Mouse (Mus musculus): Measurements from ENCODE around the gene Mbnl2.

The Mbnl2 gene

DNA sequence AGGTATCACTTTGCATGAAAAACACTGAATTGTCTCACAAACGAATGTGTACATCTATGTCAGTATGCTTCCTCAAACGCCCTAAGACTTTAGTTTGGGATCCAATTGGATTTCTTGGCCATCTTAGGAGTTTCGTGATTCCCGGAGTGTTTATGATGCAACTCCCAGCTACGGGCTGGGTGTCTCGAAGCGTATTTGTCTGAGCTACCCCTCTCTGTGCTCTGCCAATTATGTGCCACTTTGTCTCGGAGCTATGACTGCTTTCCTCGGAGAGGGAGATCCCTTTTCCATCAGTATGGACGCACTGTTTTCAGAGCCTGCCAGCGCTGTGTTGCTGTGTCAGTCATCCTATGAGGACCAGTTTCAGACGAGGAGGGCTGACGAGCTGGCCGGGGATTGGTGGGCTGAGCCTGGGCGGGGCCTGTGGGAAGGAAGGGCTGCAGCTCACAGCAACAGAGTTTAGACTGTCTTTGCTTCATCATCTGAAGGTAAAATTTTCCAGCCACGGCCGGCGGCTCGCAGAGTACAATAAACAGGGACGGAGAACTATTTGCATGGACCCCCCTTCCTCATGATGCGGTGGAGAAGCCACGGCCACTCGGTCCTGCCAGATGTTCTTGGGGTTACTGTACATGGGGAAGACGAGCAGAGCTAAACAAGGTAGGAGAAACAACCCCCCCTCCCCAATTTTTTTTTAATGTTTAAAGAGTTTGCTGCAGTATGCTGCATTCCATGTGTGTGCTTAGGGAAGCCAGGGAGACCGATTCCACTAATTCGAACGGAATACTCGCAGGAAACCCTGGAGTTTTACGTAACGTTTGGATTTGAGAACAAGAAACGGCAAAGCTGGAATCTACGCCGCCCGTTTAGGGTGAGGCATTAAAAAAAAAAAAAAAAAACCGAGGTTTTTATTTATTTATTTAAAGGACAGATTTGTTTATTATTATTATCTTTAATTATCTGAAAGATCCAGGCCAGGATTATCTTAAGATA, at the start of gene Mbnl2:
Gene Mbnl2, plus strand, starts transcription at position 424 of the 993 bp plus-strand sequence.
- DNase-seq (ENCODE audit: low spot score), result peak; percentile 89

DNA sequence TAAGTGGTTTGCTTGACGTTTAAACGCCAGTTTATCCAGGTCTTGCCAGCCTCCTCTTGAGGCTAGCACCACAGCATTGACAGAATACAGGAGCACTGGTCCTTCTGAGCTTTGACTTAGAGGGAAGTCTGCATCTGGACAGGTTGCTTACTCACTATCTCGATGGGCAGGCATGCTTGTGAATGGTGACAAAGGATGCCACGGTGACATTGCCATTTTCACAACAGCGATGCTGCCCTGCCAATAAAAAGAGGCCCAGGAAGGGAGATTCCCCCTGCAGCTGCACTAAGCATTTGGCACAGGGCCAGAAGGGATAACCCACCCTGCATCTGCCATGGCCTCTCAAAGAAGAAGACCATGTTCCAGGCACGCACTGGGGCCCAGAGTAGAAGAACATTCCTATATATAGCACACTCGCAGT, 43.4 kb upstream of the Mbnl2 start:
- DNase-seq (ENCODE audit: low spot score), result no peak

DNA sequence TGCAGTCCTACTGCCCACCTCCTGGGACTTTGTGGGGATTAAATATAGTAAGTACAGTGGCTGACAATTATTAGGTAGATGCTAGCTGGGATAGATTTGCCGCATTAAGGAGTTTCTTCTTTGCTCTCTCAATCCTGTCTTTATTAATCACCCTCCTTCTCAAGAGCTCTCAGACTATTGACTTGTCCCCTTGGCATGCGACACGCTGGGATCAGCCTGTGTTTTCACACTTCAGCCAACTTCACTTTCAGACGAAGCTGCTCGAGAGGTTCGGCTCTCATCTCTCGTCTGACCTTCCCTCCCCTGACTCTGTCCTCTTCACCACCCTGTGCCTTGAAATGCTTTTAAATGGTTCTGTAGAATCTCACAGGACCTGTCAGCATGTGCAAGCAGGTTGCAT, 39.9 kb upstream of the Mbnl2 start:
- no peak for DNase-seq (ENCODE audit: low spot score)

DNA sequence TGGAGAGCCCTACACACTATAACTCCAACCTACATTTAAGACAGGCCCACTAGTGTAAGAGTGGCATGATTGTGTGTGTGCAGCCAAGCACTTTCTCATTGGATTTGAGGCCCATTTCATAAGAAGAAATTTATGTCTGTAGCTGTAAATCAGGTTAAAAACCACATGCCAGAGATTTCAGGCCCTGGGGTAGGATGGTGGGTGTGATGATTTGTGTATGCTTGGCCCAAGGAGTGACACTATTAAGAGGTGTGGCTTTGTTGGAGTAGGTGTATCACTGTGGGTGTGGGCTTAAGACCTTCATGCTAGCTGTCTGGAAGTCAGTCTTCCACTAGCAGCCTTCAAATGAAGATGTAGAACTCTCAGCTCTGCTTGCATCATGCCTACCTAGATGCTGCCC, 37.0 kb upstream of the Mbnl2 start:
- no peak for DNase-seq (ENCODE audit: low spot score)

DNA sequence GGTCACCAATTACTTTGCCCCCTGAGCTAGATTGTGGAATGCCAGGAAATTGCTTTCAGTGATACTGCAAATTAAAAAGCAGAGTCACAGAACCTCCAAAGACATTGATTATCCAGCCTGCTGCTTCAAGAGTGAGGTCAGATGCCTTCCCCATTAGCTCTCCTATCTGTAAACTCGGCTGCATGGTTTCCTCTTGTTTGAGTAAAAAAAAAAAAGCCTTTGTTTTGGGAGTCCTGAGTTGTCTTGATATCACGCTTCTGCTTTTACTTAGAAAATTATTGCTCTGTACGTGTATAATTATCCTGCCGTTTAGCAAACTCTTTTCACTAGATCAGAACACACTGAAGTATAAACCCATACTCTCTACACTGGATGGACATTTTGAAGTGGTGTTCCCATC, 35.3 kb upstream of the Mbnl2 start:
- DNase-seq (ENCODE audit: low spot score), result no peak

DNA sequence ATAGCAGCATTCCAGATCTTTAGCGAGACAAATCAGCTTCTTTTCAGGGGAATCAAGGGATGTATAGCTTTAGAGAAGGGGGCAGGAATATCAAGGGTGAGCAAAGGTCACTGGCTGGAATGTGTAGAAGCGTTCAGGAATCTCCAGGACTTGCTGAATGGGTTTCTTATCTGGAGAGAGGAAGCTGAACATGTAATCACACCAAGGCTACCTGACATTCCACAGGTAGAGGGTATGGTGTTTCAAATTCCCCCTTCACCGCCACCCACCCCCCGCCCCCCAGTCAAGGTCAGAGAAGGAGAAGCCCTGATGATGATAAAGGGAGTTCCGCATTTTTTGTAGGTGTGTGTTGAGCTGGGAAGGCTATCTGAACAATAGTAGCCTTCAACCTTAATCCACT, 32.8 kb upstream of the Mbnl2 start:
- DNase-seq (ENCODE audit: low spot score), result no peak

DNA sequence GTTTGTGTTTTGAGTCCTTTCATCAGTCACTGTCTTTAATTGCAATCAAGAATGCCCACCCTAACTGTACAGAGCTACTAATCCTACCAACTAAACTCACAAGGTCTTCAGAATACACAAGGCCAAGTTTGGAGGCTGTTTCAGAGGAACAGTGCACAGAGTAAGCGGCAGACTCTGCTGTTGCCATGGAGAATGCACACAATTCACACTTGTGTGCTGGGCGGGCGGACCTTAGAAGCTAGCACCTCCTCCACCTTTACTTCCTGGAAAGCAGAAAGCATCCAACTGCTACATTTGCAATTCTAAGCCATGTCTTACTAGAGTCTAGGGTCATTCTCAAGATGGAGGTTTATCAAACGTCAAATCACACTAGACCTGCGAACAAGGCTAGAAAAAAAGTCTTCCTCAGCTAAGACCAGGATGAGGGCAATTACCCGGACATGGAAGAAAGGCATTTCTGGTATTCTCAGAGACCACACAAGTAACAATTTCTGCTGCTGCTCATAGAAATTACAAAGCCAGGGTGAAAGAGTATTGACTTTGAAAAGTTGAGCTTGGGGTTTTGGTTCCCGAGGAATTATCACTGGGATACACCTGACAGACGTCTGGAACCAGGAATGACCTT, 30.3 kb upstream of the Mbnl2 start:
- DNase-seq (ENCODE audit: low spot score), result no peak

DNA sequence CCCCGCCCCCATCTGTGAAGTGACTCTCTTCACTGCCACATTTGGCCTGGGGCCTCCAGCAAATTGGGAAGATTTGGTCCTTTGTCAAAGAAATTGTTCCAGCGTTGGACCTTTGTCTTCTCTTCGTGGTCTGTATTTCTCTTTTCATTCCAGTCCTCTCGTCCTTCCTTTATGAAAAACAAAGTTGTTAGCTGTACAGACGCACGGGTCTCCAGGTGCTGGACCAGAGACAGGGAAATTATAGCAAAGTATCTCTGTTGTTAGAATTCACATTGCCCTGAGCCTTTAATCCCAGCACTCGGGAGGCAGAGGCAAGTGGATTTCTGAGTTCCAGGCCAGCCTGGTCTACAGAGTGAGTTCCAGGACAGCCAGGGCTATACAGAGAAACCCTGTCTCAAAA, 22.1 kb upstream of the Mbnl2 start:
- DNase-seq (ENCODE audit: low spot score), result no peak

DNA sequence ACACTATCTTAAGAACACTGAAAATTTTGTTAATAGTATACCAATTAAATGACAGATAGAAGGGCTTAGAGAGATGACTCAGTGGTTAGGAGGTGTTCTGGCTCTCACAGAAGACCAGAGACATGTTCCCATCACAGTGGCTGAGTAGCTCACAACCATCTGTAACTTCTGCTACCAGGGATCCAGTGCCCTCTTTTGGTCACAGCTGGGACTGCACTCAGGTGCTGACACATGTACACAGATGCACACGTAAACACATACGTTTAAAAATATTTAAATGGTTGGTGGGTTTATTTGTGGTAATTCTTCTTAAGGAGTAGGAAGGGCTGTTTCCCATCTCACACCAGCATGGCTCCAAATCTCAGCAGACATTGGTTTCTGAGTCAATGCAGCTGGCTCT, 19.3 kb upstream of the Mbnl2 start:
- DNase-seq (ENCODE audit: low spot score), result no peak

DNA sequence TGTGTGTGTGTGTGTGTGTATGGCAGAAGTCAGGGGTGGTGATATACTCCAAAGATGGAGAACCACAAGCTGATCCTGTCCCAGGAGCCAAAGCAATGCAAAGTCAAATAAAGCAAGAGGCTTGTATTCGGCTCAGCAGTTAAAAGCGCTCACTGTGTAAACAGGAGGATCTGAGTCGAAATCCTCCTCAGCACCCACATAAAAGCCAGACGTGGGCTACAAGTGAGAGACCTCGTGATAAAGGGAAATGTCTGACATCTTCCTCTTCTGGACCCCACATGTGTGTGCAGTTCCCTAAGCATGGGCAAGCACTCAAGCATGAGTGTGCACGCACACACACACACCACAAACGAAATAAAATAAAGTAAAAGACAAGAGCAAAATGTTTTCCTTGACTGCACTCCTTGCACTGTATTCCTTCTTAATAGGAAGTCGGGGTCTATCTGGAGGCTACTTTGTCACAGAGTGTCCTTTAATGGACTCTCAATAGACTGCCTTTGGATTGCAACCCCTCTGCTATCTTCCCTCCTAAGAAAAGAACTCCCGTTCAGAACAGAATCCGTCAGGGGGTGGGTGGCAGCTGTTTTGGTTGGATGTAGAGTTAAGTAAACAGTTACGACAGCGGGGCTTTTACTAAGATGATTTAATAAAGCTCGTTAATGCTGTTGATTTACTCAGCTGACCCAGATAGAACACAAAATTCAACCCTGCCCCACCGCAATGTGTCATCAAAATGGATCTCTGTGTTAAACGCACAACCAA, 18.7 kb upstream of the Mbnl2 start:
- DNase-seq (ENCODE audit: low spot score), result no peak

DNA sequence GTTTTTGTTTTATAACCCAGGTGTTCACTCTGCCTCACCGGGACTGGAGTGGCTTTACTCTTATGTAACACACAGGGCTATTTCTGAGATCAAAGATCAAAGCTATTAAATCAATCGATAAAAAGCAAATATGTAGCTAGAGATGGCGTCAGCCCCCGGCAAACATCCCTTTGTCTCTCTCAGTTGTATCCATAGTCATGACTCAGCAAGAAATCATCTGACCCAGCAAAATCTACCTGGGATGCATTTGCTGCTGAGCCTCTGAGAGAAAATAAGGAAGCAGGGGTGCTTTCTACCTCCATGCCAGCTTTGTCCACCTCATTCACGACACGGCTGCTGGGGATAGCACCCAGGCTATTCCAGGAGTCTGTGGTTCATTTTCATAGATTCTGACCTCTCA, 18.0 kb upstream of the Mbnl2 start:
- DNase-seq (ENCODE audit: low spot score), result no peak

DNA sequence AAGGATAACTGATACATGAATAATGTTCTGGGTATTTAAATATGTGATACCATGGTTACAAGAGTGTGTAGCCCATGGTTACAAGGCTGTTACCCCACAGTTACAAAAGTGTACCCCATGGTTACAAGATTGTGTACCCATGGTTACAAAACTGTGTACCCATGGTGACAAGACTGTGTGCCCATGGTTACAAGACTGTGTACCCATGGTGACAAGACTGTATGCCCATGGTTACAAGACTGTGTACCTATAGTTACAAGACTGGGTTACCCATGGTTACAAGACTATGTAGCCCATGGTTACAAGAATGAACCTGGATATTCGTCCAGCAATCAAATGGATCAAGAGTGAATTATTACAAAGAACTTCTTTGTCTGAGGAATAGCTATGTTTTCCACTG, 16.0 kb upstream of the Mbnl2 start:
- no peak for DNase-seq (ENCODE audit: low spot score)

DNA sequence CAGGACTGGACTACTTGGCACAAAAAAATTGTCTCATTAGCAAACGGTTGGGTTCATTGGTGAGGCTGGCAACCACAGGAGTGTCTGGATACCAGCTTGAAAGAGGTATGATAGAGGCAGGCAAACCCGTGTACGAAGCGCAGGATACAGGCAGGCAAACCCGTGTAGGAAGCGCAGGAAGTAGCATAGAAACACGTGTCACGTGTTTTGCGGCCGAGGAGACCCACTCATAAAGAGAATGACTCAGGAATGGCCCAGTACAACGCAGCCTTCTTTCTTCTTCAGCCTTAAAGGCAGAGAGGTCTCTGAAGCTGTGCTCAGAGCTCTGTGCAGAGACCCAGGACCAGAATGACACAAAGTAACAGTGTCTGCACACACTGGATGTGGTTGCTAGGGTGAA, 13.9 kb upstream of the Mbnl2 start:
- DNase-seq (ENCODE audit: low spot score), result no peak

DNA sequence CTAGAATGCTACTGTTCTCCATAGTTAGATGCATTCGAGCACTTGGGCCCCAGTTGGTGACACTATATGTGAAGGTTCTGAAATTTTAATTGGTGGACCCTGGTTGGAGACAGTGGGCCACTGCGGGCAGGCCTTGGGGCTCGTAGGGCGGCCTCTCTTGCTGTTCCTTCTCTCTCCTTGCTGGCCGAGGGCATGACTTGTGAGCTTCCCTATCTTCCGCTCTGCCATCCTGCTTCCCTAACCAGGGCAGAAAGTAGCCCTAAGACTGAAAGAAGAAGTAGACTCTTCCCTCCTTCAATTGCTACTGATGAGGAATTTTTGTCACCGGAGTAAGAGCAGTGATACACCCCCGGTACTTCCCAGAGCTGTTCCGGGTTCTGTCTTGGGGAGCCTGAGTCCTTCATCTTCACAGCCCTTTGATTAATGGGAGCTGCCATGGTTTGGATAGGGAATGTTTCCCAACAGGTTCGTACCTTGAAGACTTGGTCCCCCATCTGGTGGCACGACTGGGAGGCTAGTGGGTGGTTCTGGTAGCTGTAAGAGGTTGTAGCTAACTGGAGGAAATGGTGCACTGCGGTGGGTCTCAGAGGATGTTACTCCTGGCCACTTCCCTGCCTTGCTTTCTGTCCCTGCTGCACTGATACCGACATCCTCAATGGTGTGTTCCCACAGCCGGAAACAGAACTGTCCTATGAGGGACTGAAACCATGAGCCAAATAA, 12.6 kb upstream of the Mbnl2 start:
- DNase-seq (ENCODE audit: low spot score), result no peak

DNA sequence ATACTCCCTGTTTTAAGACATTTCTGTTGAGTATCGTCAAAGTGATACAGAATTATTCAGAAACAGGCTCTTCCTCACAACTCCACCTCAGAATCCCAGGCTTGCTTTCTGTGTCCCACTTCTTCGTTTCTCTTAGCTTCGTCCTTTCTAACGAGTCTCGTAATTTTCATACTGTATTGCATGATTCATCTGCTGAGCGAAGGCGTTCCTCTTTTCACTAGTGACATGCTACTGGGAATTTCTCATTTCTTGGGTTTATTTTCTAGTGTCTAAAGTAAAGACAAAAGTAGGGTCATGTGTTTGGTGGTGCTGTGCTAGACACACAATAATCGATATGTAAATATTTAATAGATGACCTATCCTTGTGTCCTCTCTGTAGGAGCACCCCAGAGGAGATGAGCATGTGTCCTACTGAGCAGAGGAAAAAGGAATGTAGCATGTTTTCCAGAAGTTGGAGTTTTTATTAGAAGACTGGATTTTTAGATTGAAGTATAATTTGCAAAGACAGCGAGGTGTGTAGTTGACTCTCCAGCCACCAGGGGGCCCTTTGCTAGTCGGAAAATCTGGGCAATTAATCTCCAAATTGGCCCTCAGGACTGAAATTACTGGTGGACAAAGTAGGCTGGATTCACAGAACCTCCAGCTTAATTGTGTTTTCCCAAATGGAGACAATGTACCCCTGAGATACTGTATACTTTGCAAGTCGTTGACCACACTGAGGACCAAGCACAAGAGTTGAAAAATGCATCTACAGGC, 11.9 kb upstream of the Mbnl2 start:
- no peak for DNase-seq (ENCODE audit: low spot score)

DNA sequence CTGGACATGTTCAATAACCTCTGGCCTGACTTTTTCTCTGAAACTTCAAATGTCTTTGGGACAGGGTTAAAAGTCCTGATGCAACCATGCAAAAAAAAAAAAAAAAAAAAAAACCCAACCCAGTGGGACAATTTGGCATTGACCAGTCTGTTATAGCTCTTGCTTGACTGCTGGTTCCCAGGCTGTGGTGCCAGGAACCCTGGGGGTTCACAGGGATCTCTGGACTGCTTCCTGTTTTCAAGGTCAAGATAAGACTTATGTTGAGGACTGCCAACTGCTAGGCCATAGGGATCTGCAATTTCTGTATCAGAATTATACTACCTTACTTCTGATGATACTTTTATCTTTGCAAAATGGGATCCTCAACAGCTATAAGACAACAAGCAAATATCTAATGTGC, 9.6 kb upstream of the Mbnl2 start:
- no peak for DNase-seq (ENCODE audit: low spot score)

DNA sequence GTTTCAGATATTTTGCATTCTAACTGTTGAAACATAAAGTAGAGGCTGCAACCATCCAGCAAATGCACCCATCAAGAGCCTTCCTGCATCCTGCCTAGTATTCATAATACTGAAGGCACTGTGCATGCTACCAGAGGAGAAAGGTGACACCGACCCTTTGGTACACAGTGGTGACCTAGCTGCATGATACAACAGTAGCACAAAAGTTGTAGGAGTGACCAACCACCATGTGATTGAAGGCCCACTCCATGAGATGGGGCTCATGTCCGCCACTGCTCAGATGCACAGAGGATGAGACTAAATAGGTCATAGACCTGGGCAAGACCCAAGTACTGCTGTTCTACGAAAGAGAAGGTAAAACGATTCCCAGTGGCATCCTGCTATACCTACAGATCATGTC, 8.3 kb upstream of the Mbnl2 start:
- no peak for DNase-seq (ENCODE audit: low spot score)

DNA sequence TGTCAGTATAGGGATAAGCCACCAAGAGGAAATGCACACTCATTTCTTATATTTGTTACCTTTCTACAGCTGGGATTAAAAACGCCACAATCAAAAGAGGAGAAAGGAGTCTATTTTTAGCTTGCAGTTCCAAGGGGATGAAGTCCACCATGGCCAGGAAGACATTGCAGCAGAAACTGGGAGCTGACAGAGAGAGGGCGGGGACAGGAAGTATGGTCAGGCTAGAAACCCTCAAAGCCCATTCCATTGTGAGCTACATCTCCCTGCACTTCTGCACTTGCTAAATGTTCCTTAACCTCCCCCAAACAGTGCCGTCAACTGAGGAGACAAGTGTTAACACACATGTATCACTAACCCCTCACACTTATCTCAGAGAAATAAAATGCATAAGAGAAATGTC, 5.4 kb upstream of the Mbnl2 start:
- DNase-seq (ENCODE audit: low spot score), result no peak

DNA sequence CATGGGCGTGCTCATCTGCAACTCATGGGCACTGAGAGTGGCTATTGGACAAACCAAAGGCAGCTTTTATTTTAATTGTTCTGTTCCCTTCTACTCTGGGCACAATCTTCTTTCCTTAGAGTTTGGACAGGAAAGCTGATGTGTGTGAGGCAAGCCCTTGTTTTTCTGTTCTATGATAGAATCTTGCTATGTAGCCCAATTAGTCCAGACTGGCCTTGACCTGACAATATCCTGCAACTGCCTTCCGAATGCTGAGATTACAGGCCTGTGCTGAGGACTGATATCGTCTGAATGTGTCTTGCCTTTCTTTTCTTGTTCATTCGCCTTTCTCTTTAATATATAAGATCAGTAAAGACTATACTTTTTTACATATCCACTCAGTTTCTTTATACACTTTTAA, 4.8 kb upstream of the Mbnl2 start:
- DNase-seq (ENCODE audit: low spot score), result no peak

DNA sequence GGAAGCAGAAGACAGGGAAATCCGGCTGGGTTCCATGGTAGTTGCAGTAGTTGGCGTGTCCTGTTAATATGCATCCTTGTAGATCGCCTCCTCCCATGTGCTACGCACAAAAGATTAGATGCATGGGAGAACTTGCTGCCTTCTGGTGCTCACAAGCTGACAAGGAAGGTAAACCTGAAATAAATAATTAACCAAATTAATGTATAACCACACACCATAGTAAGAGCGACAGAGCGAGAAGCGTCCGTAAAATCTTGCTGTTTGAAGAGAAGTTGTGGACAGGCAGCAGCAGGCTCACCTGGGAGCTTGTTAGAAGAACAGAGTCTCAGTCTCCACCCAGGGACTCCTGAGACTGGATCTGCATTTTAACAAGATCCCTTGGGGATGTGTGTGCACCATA, 4.4 kb upstream of the Mbnl2 start:
- DNase-seq (ENCODE audit: low spot score), result no peak

DNA sequence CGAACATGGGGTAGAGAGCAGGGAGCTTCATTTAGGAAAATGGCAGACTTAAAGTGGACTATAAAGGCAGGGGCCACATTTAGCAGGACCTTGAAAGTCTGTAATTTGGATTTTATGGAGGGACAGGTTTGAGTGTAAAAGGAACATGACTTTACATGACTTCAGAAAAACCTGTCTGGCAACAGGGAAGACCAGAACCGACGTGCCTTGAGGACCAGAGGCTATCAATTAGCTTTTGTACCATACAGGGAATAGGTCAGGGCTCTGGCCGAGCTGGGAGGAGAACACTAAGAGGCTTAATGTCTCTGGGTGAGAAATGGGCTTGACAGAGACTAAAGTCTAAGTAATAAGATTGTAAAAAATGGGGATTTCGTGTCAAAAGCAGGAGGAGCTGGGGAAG, 1.7 kb upstream of the Mbnl2 start:
- DNase-seq (ENCODE audit: low spot score), result no peak

Measured in ovary, postnatal 14 days (tissue).